Mouse (Mus musculus): ENCODE measurements around the gene Mup13. TPM values are rescaled to one million over a fixed set of nuclear protein-coding genes. Genes with fewer than 3 reads are reported as not detected.
"Not testable (repeated sequence)": the region's sequence is repeated elsewhere in the genome, so short reads cannot be mapped to it uniquely, and the experiment has no call there.

Mup13 gene
- polyA plus RNA-seq (2015; fragmentation: Nextera tagmentation; extraction: Ambion mirVana): not detected in 2 replicates

DNA sequence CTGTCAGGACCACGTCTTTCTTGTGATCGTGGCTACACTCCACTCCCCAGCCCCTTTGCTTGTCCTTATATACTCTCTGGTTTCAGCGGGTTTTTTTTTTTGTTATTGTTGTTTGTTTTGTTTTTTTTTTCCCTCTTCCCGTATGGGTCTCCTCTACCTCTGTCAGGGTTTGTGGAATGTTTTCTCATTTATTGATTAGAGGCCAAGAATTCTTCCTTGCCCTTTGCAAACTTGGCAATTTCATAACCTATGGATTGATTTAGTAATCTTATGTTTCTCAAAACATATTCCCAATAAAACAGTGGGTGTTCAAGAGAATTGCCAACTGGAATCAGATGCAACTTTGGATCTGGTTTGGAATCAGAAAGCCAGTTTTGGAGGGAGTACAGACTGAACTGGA lies at the start of gene Mup13:
TSS of gene Mup13 (minus strand) at position 101 of the 400 bp plus-strand sequence.
- not testable (repeated sequence) for H3K27me3 ChIP-seq; H3K4me2 ChIP-seq; H3K36me3 ChIP-seq; H3K9ac ChIP-seq; H3K27ac ChIP-seq; H3K4me3 ChIP-seq; H3K4me1 ChIP-seq; H3K9me3 ChIP-seq; ATAC-seq (ENCODE audit: borderline replicate concordance, extremely low read depth, low FRiP score, low TSS enrichment)
- 78% methylated on average over 4 of the region's 4 CpGs for WGBS

Other genes with a start within 250 kb of the Mup13 start
- not detected in 2 replicates for gene Mup14, start 75.7 kb upstream of the Mup13 start, polyA plus RNA-seq (2015; fragmentation: Nextera tagmentation; extraction: Ambion mirVana)
- not detected in 2 replicates for gene Mup15, start 211.5 kb upstream of the Mup13 start, polyA plus RNA-seq (2015; fragmentation: Nextera tagmentation; extraction: Ambion mirVana)